Mouse (Mus musculus) brain, adult 2 months (tissue): ENCODE data around the gene Hoxa7.

Source experiments
- DNase-seq: peaks from one replicate; pipeline ENCODE4 v3.0.0; 2011; ENCODE audit warnings: low read depth, low spot score

Hoxa7 gene

GRCm38 (mm10) chr6:52177061-52177735, 44.5 kb downstream of the Hoxa7 start, which contains the start of gene 5730596B20Rik:
5730596B20Rik (plus strand) TSS chr6:52177498.
- no peak for DNase-seq

GRCm38 (mm10) chr6:52176391-52176790, 45.3 kb downstream of the Hoxa7 start:
- no peak for DNase-seq

GRCm38 (mm10) chr6:52175864-52176263, 45.8 kb downstream of the Hoxa7 start:
- no peak for DNase-seq

- no peak for DNase-seq
Measured at GRCm38 (mm10) chr6:52174968-52175751, 46.5 kb downstream of the Hoxa7 start.

GRCm38 (mm10) chr6:52173648-52174047, 48.0 kb downstream of the Hoxa7 start:
- DNase-seq = no peak

- peak; percentile 38 for DNase-seq
Measured at GRCm38 (mm10) chr6:52172501-52172900, 49.2 kb downstream of the Hoxa7 start.

GRCm38 (mm10) chr6:52171938-52172337, 49.7 kb downstream of the Hoxa7 start:
- no peak for DNase-seq

GRCm38 (mm10) chr6:52171331-52171730, 50.3 kb downstream of the Hoxa7 start:
- DNase-seq = no peak

- DNase-seq = no peak
Measured at GRCm38 (mm10) chr6:52170898-52171223, 50.8 kb downstream of the Hoxa7 start.

GRCm38 (mm10) chr6:52170166-52170897, 51.3 kb downstream of the Hoxa7 start:
- DNase-seq = no peak

- DNase-seq = no peak
Measured at GRCm38 (mm10) chr6:52169499-52170165, 52.0 kb downstream of the Hoxa7 start.

- no peak for DNase-seq
Measured at GRCm38 (mm10) chr6:52168191-52169055, 53.2 kb downstream of the Hoxa7 start.

GRCm38 (mm10) chr6:52167736-52168161, 53.9 kb downstream of the Hoxa7 start:
- no peak for DNase-seq

GRCm38 (mm10) chr6:52167176-52167575, 54.5 kb downstream of the Hoxa7 start:
- no peak for DNase-seq

- DNase-seq = no peak
Measured at GRCm38 (mm10) chr6:52166431-52167077, 55.1 kb downstream of the Hoxa7 start.

- no peak for DNase-seq
Measured at GRCm38 (mm10) chr6:52165441-52166370, 55.9 kb downstream of the Hoxa7 start.

GRCm38 (mm10) chr6:52164626-52165440, 56.8 kb downstream of the Hoxa7 start, which contains the start of gene Hoxa2:
Hoxa2 (minus strand) TSS chr6:52164831.
- DNase-seq = no peak
